Mouse (Mus musculus) erythroblast, embryonic 14.5 days (primary cell): ENCODE data around the gene Kcnj6.

Experiments used
- GATA1 ChIP-seq: IDR thresholded peaks from 2 replicates; pipeline ENCODE4 v1.6.1; 2012; ENCODE audit warnings: low read length, inconsistent platforms, mixed read lengths
- TAL1 ChIP-seq: IDR thresholded peaks from 3 replicates; pipeline ENCODE4 v1.6.1; 2012; ENCODE audit warnings: low read length, inconsistent platforms, mixed read lengths

DNA sequence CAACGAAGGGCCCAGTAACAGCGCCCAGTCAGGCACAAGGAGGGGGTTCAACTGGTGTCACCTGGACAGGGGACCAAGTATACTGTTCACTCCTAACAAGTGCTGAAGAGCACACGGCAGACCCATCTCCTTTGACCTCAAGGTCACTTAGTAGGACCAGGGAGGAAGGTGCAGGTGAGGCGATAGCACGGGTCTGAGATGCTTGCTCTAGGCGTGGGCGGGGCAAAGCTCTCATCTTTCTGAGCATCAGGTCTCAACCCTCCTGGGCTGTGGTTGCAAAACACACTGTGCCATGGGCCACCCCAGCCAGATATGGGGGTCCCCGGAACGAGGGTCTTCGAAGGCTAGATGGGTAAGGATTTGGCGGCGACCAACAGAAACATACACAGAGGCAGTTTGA lies 274.6 kb downstream of the Kcnj6 start:
- TF ChIP-seq TAL1 (no peak), GATA1 (no peak)
